Mouse (Mus musculus) cerebellum, adult 9-10 months (tissue): ENCODE data around the gene Zbtb20.

Source experiments
- DNase-seq: peaks from one replicate; pipeline ENCODE4 v3.0.0; 2022

Gene Zbtb20

GRCm38 (mm10) chr16:43664861-43665260 lies 789.2 kb downstream of the Zbtb20 start:
- DNase-seq, result no peak

- no peak for DNase-seq
These were observed 792.6 kb downstream of the Zbtb20 start for GRCm38 (mm10) chr16:43668294-43668693.

- DNase-seq, result no peak
These were observed 796.3 kb downstream of the Zbtb20 start for GRCm38 (mm10) chr16:43671972-43672371.

- DNase-seq, result no peak
These were observed 797.0 kb downstream of the Zbtb20 start for GRCm38 (mm10) chr16:43672697-43673096.

- DNase-seq, result no peak
These were observed 798.7 kb downstream of the Zbtb20 start for GRCm38 (mm10) chr16:43674400-43674799.

- no peak for DNase-seq
These were observed 812.3 kb downstream of the Zbtb20 start for GRCm38 (mm10) chr16:43687968-43688367.

GRCm38 (mm10) chr16:43690211-43690690 lies 814.6 kb downstream of the Zbtb20 start:
- DNase-seq, result no peak

GRCm38 (mm10) chr16:43690912-43691311 lies 815.2 kb downstream of the Zbtb20 start:
- DNase-seq, result no peak

GRCm38 (mm10) chr16:43691741-43692140 lies 816.1 kb downstream of the Zbtb20 start:
- DNase-seq, result no peak
